Mouse (Mus musculus) testis, adult 2 months (tissue): ENCODE results near the gene Nrg3.

ENCODE experiments used
- CTCF ChIP-seq: fragments of 200-500 bp; IDR thresholded peaks from 2 replicates; pipeline ENCODE4 v1.5.1; 2012; ENCODE audit warnings: low read depth, mild to moderate bottlenecking, inconsistent platforms, low read length, moderate library complexity; ENCODE audit not compliant: control insufficient read depth, insufficient read depth, insufficient replicate concordance
- POLR2A ChIP-seq: fragments of 200-500 bp; IDR thresholded peaks from 2 replicates; pipeline ENCODE4 v1.6.1; 2012; ENCODE audit warnings: low read depth, mild to moderate bottlenecking, inconsistent platforms, low read length, moderate library complexity; ENCODE audit not compliant: control insufficient read depth

DNA sequence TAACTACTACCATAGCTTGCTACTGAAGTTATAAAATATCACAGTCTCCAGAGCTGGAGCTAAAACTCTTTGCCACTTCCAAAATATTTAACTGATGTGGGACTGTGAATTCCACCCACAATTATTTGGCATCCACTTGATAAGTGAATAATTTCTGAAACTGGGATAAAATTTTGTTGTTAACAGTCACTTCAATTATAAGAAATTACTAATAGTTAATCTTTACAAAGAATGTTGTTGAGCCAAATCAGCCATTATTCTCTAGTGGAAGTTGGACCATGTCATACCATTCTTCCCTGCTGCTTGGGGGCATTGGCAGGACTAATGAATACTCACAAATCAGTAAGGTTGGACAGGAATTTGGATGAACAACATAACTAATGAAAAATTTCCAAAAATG lies 158.8 kb downstream of the Nrg3 start:
- TF ChIP-seq POLR2A (no peak), CTCF (no peak)
